Mouse (Mus musculus) midbrain, embryonic 15.5 days (tissue): ENCODE results near the gene Ccr1l1. TPM values are rescaled to one million over a fixed set of nuclear protein-coding genes. Genes with fewer than 3 reads are reported as not detected.

ENCODE experiments used
- ATAC-seq: fragments of 200-750 bp; cut with Nextera tagmentation; replicated peaks from 2 replicates; pipeline ENCODE4 v1.8.0; 2017; ENCODE audit warnings: moderate TSS enrichment
- H3K27ac ChIP-seq: fragments of 300-500 bp; sonication (generic); 2 replicates; pipeline ENCODE4 v1.5.1; 2015; ENCODE audit warnings: mild to moderate bottlenecking, inconsistent platforms
- H3K27me3 ChIP-seq: fragments of 300-500 bp; sonication (generic); replicated peaks from 2 replicates; pipeline ENCODE4 v1.6.1; 2015; ENCODE audit warnings: inconsistent platforms
- H3K36me3 ChIP-seq: fragments of 300-500 bp; sonication (generic); replicated peaks from 2 replicates; pipeline ENCODE4 v1.6.1; 2015; ENCODE audit warnings: inconsistent platforms
- H3K4me1 ChIP-seq: fragments of 300-500 bp; sonication (generic); 2 replicates; pipeline ENCODE4 v1.6.1; 2015; ENCODE audit warnings: inconsistent platforms
- H3K4me2 ChIP-seq: fragments of 300-500 bp; sonication (generic); 2 replicates; pipeline ENCODE4 v1.6.1; 2015; ENCODE audit warnings: inconsistent platforms, mild to moderate bottlenecking, moderate library complexity
- H3K4me3 ChIP-seq: fragments of 300-500 bp; sonication (generic); 2 replicates; pipeline ENCODE4 v1.5.1; 2015; ENCODE audit warnings: mild to moderate bottlenecking, inconsistent platforms
- H3K9ac ChIP-seq: fragments of 300-500 bp; sonication (generic); 2 replicates; pipeline ENCODE4 v1.6.1; 2015; ENCODE audit warnings: mild to moderate bottlenecking, inconsistent platforms
- H3K9me3 ChIP-seq: fragments of 300-500 bp; sonication (generic); 2 replicates; pipeline ENCODE4 v1.6.1; 2016; ENCODE audit warnings: inconsistent platforms
- WGBS: fragments of 180-500 bp; shearing (Covaris S2); methylation state at CpG from one replicate; pipeline ENCODE4 v1.1.7; 2015; ENCODE audit warnings: mixed read lengths; 5-methylcytosine and 5-hydroxymethylcytosine counted together
- polyA plus RNA-seq: library from polyadenylated mRNA; unstranded; fragments of >200 nt; fragmentation: Nextera tagmentation; extraction: Ambion mirVana; gene quantifications from 2 replicates; pipeline ENCODE4 v1.2.1, GENCODE M21; 2015

Ccr1l1 gene
- polyA plus RNA-seq, 1 experiment from 2014 or later, result not detected

- ATAC-seq, result no peak
- no peak overlapping the region for H3K27ac ChIP-seq
- H3K9ac ChIP-seq, result no peak overlapping the region
- no peaks in the 10 kb centered on the region for H3K9me3 ChIP-seq
- H3K27me3 ChIP-seq, result no peaks in the 10 kb centered on the region
- H3K4me3 ChIP-seq, result no peak overlapping the region
- H3K4me1 ChIP-seq, result no peaks in the 10 kb centered on the region
- no peak overlapping the region for H3K4me2 ChIP-seq
- WGBS, result 89% methylated on average over 1 of the region's 1 CpGs
- H3K36me3 ChIP-seq, result no peaks in the 10 kb centered on the region
These were observed 27.0 kb downstream of the Ccr1l1 start for GRCm38 (mm10) chr9:123951176-123951575.

- no peak overlapping the region for H3K27ac ChIP-seq
- H3K4me2 ChIP-seq, result no peak overlapping the region
- ATAC-seq, result no peak
- no peaks in the 10 kb centered on the region for H3K36me3 ChIP-seq
- 80% methylated on average over 2 of the region's 2 CpGs for WGBS
- no peaks in the 10 kb centered on the region for H3K9me3 ChIP-seq
- H3K4me1 ChIP-seq, result no peaks in the 10 kb centered on the region
- no peak overlapping the region for H3K4me3 ChIP-seq
- H3K27me3 ChIP-seq, result no peaks in the 10 kb centered on the region
- no peak overlapping the region for H3K9ac ChIP-seq
These were observed 28.8 kb downstream of the Ccr1l1 start for GRCm38 (mm10) chr9:123949432-123949831.

DNA sequence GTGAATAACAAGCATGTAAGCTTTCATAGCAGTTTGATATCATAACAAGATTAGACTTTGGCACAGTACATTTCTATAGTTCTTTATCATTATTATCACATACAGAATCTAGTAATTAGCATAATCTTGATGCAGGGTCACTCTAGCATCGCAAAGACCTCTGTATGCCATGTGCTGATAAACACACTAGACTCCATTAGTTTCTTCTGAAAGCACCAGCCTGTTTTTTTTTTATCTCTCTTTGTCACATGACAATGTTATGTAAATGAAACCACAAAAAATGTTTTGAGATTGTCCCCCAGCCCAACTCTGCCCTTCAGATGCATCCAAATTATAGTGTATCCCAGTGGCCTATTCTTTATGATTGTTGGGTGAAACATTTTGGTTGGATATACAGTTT, 30.4 kb downstream of the Ccr1l1 start:
- ATAC-seq, result no peak
- Histone ChIP-seq H3K4me2 (no peak overlapping the region), H3K9ac (no peak overlapping the region), H3K4me3 (no peak overlapping the region), H3K36me3 (no peaks in the 10 kb centered on the region), H3K4me1 (no peaks in the 10 kb centered on the region), H3K27me3 (no peaks in the 10 kb centered on the region), H3K9me3 (no peaks in the 10 kb centered on the region), H3K27ac (no peak overlapping the region)
- 62% methylated on average over 1 of the region's 1 CpGs for whole genome bisulfite sequencing

DNA sequence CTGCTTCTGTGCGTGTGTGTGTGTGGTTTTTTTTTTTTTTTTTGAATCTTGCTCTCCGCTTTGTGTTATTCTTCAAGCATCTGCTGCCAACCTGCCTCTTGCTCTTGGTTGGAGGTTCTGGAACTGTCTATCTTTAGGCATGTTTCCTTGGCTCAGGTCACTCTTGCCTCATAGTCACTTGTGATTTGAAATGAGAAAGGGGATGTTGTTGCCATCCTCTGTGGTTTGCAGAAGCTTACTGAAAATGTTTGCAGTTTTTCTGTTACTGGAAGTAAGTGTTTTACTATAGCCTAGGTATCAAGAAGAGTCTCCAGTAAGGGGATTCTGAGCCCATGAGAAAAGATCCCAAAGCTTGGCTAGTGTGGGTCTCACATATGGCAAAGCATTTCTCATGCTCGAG, 36.2 kb downstream of the Ccr1l1 start:
- Histone ChIP-seq H3K27ac (no peak overlapping the region), H3K4me3 (no peak overlapping the region), H3K27me3 (no peaks in the 10 kb centered on the region), H3K4me2 (no peak overlapping the region), H3K4me1 (no peaks in the 10 kb centered on the region), H3K9ac (no peak overlapping the region), H3K36me3 (no peaks in the 10 kb centered on the region), H3K9me3 (no peaks in the 10 kb centered on the region)
- WGBS, result 90% methylated on average over 3 of the region's 3 CpGs
- no peak for ATAC-seq

DNA sequence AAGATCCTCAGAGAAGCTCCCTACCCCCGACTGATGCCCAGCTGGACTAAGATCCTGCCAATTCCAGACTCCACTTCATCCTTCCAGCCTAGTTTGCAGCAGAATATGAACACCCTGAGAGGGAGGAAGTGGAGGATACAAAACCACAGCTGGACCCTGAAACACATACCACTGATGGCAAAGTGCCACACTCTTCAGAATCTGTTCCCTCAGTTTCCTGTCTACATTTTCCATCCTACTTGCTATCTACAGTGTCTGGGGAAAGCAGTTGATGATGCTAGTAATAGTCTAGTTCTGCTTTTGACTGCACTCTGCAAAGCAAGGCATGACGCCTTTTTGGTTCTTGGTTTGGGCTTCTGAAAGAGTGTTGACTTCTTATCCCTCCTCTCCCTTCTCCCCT, 36.9 kb downstream of the Ccr1l1 start:
- 80% methylated on average over 2 of the region's 2 CpGs for WGBS
- no peaks in the 10 kb centered on the region for H3K27me3 ChIP-seq
- H3K4me3 ChIP-seq, result no peak overlapping the region
- no peak overlapping the region for H3K4me2 ChIP-seq
- no peaks in the 10 kb centered on the region for H3K36me3 ChIP-seq
- no peak overlapping the region for H3K27ac ChIP-seq
- no peaks in the 10 kb centered on the region for H3K4me1 ChIP-seq
- no peaks in the 10 kb centered on the region for H3K9me3 ChIP-seq
- no peak overlapping the region for H3K9ac ChIP-seq
- ATAC-seq, result no peak

- Histone ChIP-seq H3K9me3 (no peaks in the 10 kb centered on the region), H3K27me3 (no peaks in the 10 kb centered on the region), H3K9ac (no peak overlapping the region), H3K27ac (no peak overlapping the region), H3K4me1 (no peaks in the 10 kb centered on the region), H3K4me2 (no peak overlapping the region), H3K36me3 (no peaks in the 10 kb centered on the region), H3K4me3 (no peak overlapping the region)
- ATAC-seq, result no peak
These were observed 37.6 kb downstream of the Ccr1l1 start for GRCm38 (mm10) chr9:123940628-123941027.

GRCm38 (mm10) chr9:123940168-123940567, 38.0 kb downstream of the Ccr1l1 start:
- WGBS, result 83% methylated on average over 1 of the region's 1 CpGs
- Histone ChIP-seq H3K4me3 (no peak overlapping the region), H3K27ac (no peak overlapping the region), H3K27me3 (no peaks in the 10 kb centered on the region), H3K4me1 (no peaks in the 10 kb centered on the region), H3K9me3 (no peaks in the 10 kb centered on the region), H3K9ac (no peak overlapping the region), H3K36me3 (no peaks in the 10 kb centered on the region), H3K4me2 (no peak overlapping the region)
- no peak for ATAC-seq

- no peak overlapping the region for H3K4me3 ChIP-seq
- H3K27ac ChIP-seq, result no peak overlapping the region
- no peak overlapping the region for H3K9ac ChIP-seq
- H3K4me2 ChIP-seq, result no peak overlapping the region
- no peaks in the 10 kb centered on the region for H3K9me3 ChIP-seq
- H3K4me1 ChIP-seq, result no peaks in the 10 kb centered on the region
- WGBS, result 95% methylated on average over 2 of the region's 2 CpGs
- no peaks in the 10 kb centered on the region for H3K27me3 ChIP-seq
- no peaks in the 10 kb centered on the region for H3K36me3 ChIP-seq
- no peak for ATAC-seq
These were observed 40.2 kb downstream of the Ccr1l1 start for GRCm38 (mm10) chr9:123937989-123938388.

- Histone ChIP-seq H3K27ac (no peak overlapping the region), H3K27me3 (no peaks in the 10 kb centered on the region), H3K4me3 (no peak overlapping the region), H3K36me3 (no peaks in the 10 kb centered on the region), H3K9me3 (no peaks in the 10 kb centered on the region), H3K9ac (no peak overlapping the region), H3K4me1 (no peaks in the 10 kb centered on the region), H3K4me2 (no peak overlapping the region)
- 91% methylated on average over 9 of the region's 9 CpGs for WGBS
- ATAC-seq, result no peak
These were observed 41.5 kb downstream of the Ccr1l1 start for GRCm38 (mm10) chr9:123936604-123937280.

DNA sequence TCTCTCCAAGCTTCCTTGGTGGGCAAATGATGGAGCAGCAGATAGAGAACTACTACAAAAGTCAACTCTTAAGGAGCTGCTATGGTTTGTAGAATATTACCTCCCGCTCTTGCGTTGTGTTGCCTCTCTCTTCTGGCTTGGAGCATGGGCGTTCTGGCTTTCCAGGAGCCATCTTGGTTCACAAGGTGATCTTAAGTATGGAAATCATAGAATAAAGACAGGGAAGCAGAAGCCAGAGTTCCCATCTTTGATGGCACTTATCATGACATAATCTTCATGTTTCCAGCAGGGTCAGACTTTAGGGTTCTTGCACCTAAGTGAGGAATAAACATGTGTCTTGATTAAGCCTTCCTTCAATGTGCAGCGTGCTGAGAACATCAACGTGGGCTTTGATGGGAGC, 42.4 kb downstream of the Ccr1l1 start:
- H3K36me3 ChIP-seq, result no peaks in the 10 kb centered on the region
- no peak for ATAC-seq

GRCm38 (mm10) chr9:123935346-123935745, 42.9 kb downstream of the Ccr1l1 start:
- WGBS, result 93% methylated on average over 6 of the region's 6 CpGs

More for the DNA sequence above, 42.4 kb downstream of the Ccr1l1 start:
- Histone ChIP-seq H3K27me3 (no peaks in the 10 kb centered on the region), H3K27ac (no peak overlapping the region), H3K4me2 (no peak overlapping the region), H3K9ac (no peak overlapping the region), H3K4me3 (no peak overlapping the region), H3K4me1 (no peaks in the 10 kb centered on the region), H3K9me3 (no peaks in the 10 kb centered on the region)
- WGBS, result 91% methylated on average over 5 of the region's 5 CpGs

DNA sequence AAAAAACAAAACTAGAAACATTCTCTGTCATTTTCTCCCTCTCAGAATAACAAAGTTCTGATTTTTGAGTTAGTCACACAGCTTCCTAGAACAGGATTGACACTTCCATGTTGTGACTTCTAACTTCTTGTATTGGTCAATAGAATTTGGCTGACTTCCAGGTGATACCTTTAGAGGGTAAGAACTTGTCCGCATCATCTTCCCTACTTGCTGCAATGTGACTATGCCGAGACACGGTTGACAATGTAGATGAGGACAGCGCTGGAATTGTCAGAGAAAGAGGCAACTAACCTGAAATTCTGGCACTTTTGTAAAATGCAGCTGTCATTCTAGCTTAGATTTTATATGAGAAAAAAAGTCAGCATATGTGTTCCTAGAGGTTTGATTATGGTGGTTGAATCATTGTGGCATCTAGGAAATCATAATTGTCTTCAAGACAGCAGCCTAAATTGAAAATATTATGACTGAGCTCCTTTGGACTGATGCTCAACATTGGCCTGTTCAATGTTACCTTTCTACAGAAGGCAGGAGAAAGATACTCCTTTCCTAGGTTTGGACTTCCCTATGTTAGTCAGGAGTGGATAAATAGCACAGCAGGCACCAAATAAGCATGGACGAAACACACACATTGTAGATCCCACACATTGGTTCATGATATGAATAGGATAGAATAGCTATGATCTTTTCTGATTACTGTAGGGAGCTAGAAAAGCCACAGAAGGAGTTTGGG, 44.3 kb downstream of the Ccr1l1 start:
- Histone ChIP-seq H3K9ac (no peak overlapping the region), H3K4me3 (no peak overlapping the region), H3K4me1 (no peaks in the 10 kb centered on the region), H3K27me3 (no peaks in the 10 kb centered on the region), H3K9me3 (no peaks in the 10 kb centered on the region), H3K36me3 (no peaks in the 10 kb centered on the region), H3K27ac (no peak overlapping the region), H3K4me2 (no peak overlapping the region)
- WGBS, result 92% methylated on average over 5 of the region's 5 CpGs
- ATAC-seq, result no peak

More at GRCm38 (mm10) chr9:123935346-123935745, 42.9 kb downstream of the Ccr1l1 start:
- Histone ChIP-seq H3K27ac (no peak overlapping the region), H3K9me3 (no peaks in the 10 kb centered on the region), H3K36me3 (no peaks in the 10 kb centered on the region), H3K27me3 (no peaks in the 10 kb centered on the region), H3K4me3 (no peak overlapping the region), H3K9ac (no peak overlapping the region), H3K4me2 (no peak overlapping the region), H3K4me1 (no peaks in the 10 kb centered on the region)
- no peak for ATAC-seq
